Mouse (Mus musculus) brain, adult 2 months (tissue): ENCODE measurements at regions not wholly inside any gene's neighbourhood (a gene's known extent, or its start where the extent isn't known, plus 50 kb on each side); places are given as distances from the start of the nearest gene placed in this dataset.

ENCODE experiments used
- DNase-seq: peaks from one replicate; pipeline ENCODE4 v3.0.0; 2011; ENCODE audit warnings: low read depth, low spot score

DNA sequence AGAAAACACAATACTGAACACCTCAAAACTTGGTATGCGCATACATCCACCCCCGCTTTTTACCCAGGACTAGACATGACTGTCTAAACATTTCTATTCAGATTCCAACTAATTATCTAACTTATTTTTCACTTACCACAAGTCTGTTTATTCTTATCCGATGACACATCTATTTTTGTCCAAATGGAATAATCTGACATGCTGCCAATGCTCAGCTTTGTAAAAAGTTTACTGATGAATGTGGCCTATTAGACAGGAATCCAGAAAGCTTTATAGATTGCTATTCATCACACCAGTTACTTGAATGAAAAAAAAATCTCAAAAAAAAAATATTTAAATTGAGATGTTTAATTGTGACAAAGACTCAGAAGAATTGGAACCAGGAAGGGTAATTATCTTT is 789.6 kb upstream of the Gm21833 start:
- DNase-seq: peak; percentile 38
